Mouse (Mus musculus): ENCODE measurements around the gene 1110051M20Rik.
"Not testable (repeated sequence)": the region's sequence is repeated elsewhere in the genome, so short reads cannot be mapped to it uniquely, and the experiment has no call there.

The 1110051M20Rik gene

DNA sequence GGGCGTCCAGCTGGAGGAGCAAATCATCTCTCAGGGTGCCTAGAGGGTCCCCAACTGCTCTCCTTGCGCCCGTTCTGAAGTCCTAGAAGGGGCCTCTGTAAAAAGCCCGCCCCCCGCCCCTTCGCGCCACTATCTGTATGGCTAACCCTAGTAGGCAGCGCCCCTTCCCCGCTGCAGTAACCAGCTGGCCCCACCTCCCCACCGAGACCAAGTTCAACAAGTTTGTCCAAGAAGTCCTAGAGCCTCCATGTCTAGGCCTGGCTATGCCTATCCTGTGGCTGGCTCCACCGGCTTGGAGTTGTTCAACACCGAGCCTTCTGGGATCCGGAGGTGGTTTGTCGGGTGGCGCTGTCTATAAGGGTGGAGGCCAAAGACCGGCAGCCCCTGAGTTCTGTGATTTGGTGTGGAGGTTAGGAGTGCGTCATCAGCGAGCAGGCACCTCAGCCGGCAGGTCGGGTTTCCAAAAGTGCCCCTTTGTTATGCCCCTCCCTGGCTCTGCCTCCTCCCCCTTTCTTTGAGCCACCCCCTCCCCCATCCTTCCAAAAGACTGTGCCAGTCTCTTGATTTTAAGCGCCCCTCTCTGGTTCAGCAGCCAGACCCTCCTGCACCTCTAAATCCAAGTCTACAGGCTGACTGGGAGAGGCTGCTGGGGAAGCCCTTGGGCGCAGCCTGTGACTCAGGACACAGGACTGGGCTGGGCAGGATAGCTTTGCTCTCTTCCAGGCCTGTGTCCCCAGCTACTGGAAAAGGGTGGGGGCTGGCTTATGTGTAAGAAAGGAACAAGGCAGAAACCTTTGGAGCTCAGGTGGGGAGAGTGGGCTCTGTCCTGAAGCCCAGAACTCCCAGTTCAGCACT is 187.2 kb downstream of the 1110051M20Rik start:
- peak; percentile 58 to 84 for DNase-seq

DNA sequence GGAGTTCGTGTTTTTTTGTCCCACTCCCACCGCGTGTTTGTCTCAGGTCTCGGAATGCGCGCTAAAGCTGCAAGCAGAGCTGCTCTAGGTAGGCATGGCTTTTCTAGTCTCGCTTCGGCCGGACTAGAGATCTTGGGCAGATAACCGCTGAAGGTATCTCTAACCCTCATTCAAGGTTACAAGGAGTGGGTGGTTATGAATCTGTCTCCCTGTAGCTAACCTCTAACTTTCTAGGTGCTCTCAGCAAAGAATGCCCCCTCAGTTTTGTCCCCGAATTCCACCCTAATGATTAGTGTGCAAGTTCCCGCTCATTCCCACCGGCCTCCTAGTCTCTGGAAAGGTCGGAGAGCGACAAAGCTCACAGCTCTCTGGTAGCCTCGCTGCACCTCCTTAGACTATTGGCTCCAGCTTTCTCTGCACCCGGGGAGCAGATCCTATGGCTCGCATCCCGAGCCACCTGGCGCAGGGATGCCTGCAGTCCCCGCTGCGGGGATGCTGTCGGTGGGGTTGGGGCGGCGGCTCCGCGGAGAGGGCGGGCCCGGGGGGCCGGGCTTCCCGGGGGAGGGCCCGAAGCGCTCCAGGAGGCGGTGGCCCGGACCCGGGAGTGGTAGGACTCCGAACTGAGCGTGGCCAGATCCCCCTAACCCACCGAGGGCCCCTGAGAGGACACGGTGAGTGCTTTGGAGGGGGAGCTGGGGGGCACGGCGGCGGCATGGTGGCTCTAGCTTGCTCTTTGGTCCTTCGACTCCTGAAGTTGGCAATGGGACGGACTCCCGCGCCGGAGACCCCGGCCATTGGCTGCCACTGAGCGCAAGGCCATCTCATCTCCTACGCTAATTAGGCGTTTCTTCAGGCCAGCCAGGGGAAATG is 188.0 kb downstream of the 1110051M20Rik start:
- peak; percentile 67 to 87 for DNase-seq

DNA sequence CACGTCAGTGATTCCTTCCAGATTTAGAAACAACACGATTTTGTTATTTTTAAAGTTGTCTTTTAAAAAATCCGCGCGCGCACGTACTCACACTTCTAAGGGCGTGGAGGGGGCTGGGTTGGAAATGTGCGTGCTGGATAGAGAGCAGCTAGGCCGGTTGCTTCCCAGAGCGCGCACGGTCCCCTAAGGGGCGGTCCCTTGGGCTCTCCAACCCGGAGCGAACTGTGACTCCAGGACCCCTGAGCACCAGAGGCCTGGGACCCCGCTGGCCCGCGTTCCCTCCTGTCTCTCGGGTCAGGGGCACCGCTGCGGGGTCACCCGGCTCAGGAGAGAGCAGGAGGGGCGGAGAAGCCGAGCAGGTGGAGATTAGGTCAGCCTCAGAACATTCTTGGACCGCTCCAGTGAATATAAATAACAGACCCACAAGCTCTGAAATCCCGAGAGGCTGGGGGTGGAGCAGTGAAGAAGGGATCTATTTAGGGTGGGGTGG is 188.8 kb downstream of the 1110051M20Rik start, which contains the start of gene Pacsin3:
Pacsin3 (plus strand) TSS at position 294 of the 490 bp plus-strand sequence.
- DNase-seq: peak; percentile 28 to 50

DNA sequence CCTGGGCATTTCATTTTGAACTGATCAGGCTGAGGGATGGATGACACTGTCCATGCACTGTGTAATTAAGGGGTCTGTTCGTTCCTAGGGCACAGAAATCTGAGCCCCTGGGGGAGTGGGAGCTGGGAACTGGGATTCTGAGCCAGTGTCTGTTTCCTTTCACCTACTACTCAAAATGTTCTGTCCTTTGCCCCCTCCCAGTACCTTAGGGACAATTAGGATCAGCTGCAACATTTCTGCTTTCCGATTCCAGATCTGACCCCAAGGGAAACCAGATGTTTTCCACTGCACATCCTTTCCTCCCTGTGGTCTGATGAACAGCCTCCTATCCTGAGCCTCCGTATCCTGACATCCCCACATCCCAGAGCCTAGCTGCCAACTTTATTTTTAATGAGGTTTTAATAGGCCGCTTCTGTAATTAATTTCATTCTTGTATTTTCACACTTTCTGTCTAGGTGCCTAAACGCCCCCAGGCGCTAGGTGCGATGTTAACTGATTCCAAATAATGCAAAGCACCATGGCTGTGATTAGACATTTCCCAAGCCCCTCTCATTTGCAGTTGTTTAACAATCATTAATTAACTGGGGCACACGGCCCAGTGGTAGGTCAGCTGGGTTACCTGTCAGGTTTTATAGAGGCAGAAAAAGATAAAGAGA is 189.7 kb downstream of the 1110051M20Rik start:
- no peak for DNase-seq

DNA sequence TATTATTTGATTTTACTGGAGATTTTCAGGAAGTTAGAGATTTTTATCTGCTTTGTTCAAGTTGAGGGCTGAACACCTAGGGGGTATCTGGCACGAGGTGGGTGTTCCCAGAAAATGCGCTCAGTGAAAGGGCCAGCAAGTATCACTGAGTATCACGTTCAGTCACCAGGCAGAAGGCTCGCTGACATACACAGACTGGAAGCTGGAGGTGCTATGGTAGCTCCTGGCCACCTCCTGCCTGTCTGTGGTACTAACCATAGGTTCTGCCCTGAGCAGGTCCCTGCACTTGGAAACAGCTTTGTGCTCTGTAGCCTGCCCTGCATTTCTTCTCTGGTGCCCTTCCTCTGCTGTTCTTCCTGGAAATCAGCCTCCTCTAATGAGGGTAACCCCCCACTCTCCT is 192.0 kb downstream of the 1110051M20Rik start:
- no peak for DNase-seq

DNA sequence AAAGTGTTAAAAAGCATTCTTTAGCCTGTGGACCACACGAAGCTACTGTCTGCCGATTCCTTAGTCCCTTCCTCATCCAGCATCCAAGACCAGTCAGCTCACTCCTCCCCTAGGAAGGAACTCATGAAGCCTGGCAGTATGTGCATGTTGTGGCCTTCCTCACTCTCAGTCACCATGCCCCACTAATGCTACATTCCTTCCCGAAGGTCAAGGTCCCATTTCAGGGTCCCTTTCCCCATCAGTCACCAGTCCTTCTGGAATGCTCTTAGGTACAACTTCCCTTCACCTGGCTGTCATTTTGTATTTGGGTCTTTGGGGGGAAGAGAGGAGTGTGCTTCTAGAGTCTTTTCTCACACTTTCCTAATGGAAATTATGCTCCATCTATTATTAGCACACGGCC is 192.5 kb downstream of the 1110051M20Rik start:
- no peak for DNase-seq

DNA sequence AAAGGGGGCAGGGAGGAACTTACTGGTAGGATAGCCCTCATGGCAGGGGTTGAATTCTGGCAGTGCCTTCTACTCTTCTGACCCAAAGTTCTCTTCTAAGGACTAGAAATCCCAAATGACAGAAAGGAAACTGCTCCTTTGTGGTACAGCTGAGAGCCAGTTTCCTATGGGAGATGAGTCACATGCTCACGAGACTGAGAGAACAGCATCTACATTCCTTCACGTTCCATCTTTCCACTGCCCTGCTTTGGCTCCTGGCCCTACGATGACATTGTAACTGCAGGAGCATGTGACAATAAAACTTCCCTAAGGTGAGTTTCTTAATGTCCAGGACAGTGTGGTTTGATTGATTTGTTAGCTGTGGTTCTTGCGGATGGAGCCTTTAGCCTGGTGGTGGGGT is 196.1 kb downstream of the 1110051M20Rik start:
- no peak for DNase-seq

DNA sequence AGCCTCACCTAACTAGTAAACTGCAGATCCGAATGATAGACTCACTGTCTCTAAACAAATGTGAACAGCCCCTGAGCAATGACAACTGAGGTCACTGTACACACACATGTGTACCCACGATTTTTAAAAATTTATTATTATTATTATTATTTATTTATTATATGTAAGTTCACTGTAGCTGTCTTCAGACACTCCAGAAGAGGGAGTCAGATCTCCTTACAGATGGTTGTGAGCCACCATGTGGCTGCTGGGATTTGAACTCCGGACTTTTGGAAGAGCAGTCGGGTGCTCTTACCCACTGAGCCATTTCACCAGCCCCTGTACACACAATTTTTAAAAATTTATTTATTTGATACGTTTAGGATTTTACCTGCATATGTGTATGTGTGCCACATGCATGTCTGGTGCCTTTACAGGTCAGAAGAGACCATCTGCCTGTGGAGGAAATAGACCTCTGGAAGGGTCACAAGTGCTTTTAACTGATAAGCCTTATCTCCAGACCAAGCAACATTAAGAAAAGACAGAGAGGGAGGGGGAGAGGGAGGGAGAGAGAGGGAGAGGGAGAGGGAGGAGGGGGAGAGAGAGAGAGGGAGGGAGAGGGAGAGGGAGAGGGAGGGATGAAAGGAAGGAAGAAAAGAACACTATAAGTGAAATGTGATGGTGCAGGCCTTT is 199.8 kb downstream of the 1110051M20Rik start:
- DNase-seq: no peak

DNA sequence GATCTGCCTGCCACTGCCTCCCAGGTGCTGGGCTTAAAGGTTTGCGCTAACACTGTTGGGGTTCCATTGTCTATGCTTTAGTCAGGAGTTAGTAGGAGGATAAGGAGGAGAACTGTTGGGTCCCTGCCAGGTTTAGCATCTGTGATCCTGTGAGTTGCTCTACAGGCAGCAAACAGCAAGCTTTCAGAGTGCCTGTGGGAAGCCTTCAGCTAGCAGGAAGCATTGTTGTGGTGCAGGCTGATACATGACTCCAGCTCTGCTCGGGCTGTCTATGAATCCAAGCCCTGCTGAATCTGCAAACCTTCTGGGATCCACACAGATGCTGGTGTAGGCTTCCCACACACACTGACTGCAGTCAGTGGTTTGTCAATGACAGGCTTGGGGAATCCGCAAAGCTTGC is 201.1 kb downstream of the 1110051M20Rik start:
- DNase-seq: no peak

DNA sequence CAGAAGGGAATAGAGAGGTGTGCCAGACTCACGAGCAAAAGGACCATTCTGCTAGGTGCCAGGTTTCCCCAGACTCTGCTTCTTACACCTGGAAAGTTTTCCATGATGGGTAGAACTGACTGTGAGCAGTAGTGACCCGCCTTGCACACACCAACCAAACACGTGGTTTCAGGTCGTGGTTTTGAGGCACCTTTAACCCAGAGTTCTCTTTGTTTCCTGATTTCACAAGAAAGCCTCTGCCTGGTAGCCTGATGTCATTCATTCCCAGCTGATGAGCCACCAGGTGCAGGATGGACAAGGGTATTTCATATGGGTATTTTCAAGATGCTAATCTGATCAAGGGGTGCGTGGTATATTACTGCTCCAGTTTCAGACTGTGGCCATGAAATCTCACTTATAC is 202.0 kb downstream of the 1110051M20Rik start:
- no peak for DNase-seq

DNA sequence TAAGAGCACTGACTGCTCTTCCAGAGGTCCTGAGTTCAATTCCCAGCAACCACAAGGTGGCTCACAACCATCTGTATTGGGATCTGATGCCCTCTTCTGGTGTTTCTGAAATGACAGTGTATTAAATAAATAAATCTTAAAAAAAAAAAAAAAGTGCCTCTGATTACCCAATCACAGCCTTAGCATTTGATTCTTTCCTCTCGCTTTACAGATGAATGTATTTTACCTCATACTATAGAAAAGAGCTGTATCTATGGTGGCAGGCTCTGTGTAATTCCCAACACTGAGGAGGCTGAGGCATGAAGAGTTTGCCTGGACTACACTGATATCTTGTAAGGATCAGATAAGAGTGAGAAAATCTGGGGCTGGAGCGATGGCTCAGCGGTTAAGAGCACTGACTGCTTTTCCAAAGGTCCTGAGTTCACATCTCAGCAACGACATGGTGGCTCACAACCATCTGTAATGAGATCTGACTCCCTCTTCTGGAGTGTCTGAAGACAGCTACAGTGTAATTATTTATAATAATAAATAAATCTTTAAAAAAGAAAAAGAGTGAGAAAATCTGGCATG is 206.9 kb downstream of the 1110051M20Rik start:
- DNase-seq: not testable (repeated sequence)

DNA sequence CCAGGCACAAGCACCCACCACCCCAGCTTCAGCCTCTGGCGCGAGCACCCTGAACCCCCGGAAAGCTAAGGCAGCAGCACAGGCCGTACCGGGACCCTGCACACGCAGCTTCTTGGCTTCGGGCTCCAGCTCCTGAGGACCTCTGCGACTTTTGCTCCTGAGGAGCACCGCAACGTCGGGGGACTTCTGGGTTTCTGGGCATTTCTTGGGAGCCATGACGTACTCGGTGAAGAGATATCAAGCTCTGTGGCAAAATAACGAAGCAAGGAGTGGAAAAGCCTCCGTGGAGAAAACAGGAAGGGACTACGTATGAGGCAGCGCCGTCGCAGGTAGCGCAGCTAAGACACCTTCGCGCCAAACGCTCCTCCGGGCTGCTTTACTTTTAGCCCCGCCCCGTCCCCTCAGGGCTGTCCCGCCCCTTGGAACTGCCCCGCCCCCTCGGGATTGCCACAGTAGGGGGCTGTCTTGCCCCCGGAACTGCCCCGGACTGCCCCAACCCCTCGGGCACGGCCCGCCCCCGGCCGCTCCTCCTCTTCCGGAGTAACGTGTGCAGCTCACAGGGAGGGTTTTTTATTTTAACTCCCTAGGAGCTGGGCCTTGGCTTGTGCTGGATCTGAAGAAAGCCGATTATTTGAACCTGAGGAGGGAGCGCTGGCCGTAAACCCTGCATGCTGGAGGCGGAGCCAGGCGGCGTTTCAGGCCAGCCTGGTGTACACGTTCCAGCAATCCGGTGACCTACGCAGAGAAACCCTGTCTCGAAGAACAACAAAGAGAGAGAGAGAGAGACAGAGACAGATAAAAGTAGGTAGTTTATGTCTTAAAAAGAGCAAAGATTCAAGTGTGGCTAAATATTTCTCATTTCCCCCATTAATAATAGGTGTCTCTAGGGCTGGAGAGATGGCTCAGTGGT is 207.6 kb downstream of the 1110051M20Rik start, which contains the start of gene Ddb2:
Ddb2 (minus strand) TSS at position 382 of the 910 bp plus-strand sequence.
- peak; percentile 95 to 98 for DNase-seq

DNA sequence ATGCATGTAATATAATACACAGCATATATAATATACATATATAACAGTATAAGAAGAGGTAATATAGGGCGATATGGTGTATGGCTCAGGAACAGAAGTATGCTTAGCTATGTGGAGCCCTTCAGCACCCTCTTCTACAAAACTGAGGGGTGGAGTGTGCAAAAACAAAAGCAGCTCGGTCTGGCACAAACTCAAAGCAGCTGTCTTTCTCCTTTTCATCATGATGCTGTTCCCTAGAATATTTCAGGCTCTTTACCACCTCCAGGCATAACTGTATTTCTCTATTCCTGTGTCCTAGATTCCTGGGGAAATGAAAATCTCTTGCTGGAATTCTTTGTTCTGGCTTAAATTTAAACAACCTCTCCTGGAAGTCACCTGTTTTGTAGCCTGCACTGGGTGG is 214.8 kb downstream of the 1110051M20Rik start:
- DNase-seq: no peak
